Mouse (Mus musculus) ovary, postnatal 36 days (tissue): ENCODE results near the gene Armt1.
A peak's percentile ranks its signal among the peaks of the same experiment; 100 is the strongest.

Source experiments
- DNase-seq: peaks from one replicate; pipeline ENCODE4 v3.0.0; 2022; ENCODE audit warnings: low spot score, mixed read lengths

Armt1 gene

GRCm38 (mm10) chr10:4435416-4435815, 3.1 kb downstream of the Armt1 start:
- no peak for DNase-seq

- no peak for DNase-seq
These were observed 24.1 kb downstream of the Armt1 start for GRCm38 (mm10) chr10:4456409-4456808.

GRCm38 (mm10) chr10:4460201-4460600, 27.9 kb downstream of the Armt1 start:
- DNase-seq = no peak

- DNase-seq = no peak
These were observed 33.5 kb downstream of the Armt1 start for GRCm38 (mm10) chr10:4465799-4466198.

- DNase-seq = no peak
These were observed 37.1 kb downstream of the Armt1 start for GRCm38 (mm10) chr10:4469406-4469805.

- DNase-seq = no peak
These were observed 41.3 kb downstream of the Armt1 start for GRCm38 (mm10) chr10:4473591-4473993.

GRCm38 (mm10) chr10:4475431-4475830, 43.2 kb downstream of the Armt1 start:
- no peak for DNase-seq

GRCm38 (mm10) chr10:4476604-4477003, 44.3 kb downstream of the Armt1 start:
- no peak for DNase-seq

- DNase-seq = no peak
These were observed 48.7 kb downstream of the Armt1 start for GRCm38 (mm10) chr10:4480929-4481328.

- peak; percentile 15 for DNase-seq
These were observed 49.4 kb downstream of the Armt1 start for GRCm38 (mm10) chr10:4481695-4482094.

GRCm38 (mm10) chr10:4482355-4482754, 50.1 kb downstream of the Armt1 start, which contains the start of gene Ccdc170:
Gene Ccdc170 (plus strand): TSS chr10:4482502.
- peak; percentile 28 for DNase-seq

- DNase-seq = no peak
These were observed 51.6 kb downstream of the Armt1 start for GRCm38 (mm10) chr10:4483848-4484247.

- no peak for DNase-seq
These were observed 52.7 kb downstream of the Armt1 start for GRCm38 (mm10) chr10:4484986-4485385.

GRCm38 (mm10) chr10:4489865-4490264, 57.6 kb downstream of the Armt1 start:
- DNase-seq = no peak

- DNase-seq = no peak
These were observed 59.0 kb downstream of the Armt1 start for GRCm38 (mm10) chr10:4491281-4491680.

- DNase-seq = no peak
These were observed 59.8 kb downstream of the Armt1 start for GRCm38 (mm10) chr10:4492045-4492444.

- no peak for DNase-seq
These were observed 60.6 kb downstream of the Armt1 start for GRCm38 (mm10) chr10:4492909-4493308.

- DNase-seq = no peak
These were observed 71.0 kb downstream of the Armt1 start for GRCm38 (mm10) chr10:4503251-4503650.
